ENCODE assay signal across 8 mouse cellular contexts in genomic region chr11:60178005-60178404, GRCm38 (mm10). TPM values are rescaled to one million over a fixed set of nuclear protein-coding genes. Genes with fewer than 3 reads are reported as not detected.
A peak's percentile ranks its signal among the peaks of the same experiment; 100 is the strongest.
DNase-seq lines count a peak whose midpoint lies in the region; ATAC-seq and TF ChIP-seq lines count a peak whose summit lies in the region.
"Had no signal": no experiment of that assay in that cellular context is flagged by ENCODE, and none has a peak within 500 bp of the region (broad histone marks: within the 10 kb centered on the region; RNA-seq: fewer than 3 reads in every experiment).

No protein-coding gene starts in this region.

- peak overlapping the region; percentile 92 for H3K4me2 ChIP-seq in hindbrain, embryonic 15.5 days
- peak overlapping the region; percentile 98 for H3K4me2 ChIP-seq in neural tube, embryonic 13.5 days

- H3K4me1 ChIP-seq in forebrain, embryonic 10.5 days, result peaks cover 93% of the 10 kb centered on the region
- H3K4me1 ChIP-seq in hindbrain, embryonic 15.5 days (replicated peaks), result peaks cover 80% of the 10 kb centered on the region
- peaks cover 98% of the 10 kb centered on the region for H3K4me1 ChIP-seq in neural tube, embryonic 13.5 days (replicated peaks)

- peak overlapping the region; percentile 82 for H3K9ac ChIP-seq in hindbrain, embryonic 15.5 days
- H3K9ac ChIP-seq in neural tube, embryonic 13.5 days, result peak overlapping the region; percentile 93

- intact Hi-C loops in left cerebral cortex, postnatal 25 days (cut with DNase I), result no loop called here

- DNase-seq in layer of hippocampus, adult 2 months (ENCODE audit: low spot score in 2 of 2), result no peak
- no peak for DNase-seq in layer of hippocampus, postnatal 10 days (ENCODE audit: low spot score in 2 of 2)
- no peak for DNase-seq in forebrain, embryonic 10.5 days (ENCODE audit: extremely low spot score, low spot score)
- no peak for DNase-seq in left cerebral cortex, postnatal 25 days (ENCODE audit: low spot score in 2 of 2)
- DNase-seq in urinary bladder, postnatal 25 days (ENCODE audit: low spot score), result no peak
- DNase-seq: gastrocnemius, postnatal 36 days had no signal

- H3K27me3 ChIP-seq in forebrain, embryonic 10.5 days (ENCODE audit: poor library complexity, severe bottlenecking), result peaks cover 16% of the 10 kb centered on the region
- no peaks in the 10 kb centered on the region for H3K27me3 ChIP-seq in hindbrain, embryonic 15.5 days
- H3K27me3 ChIP-seq in neural tube, embryonic 13.5 days, result no peaks in the 10 kb centered on the region

- no peaks in the 10 kb centered on the region for H3K9me3 ChIP-seq in forebrain, embryonic 10.5 days
- no peaks in the 10 kb centered on the region for H3K9me3 ChIP-seq in hindbrain, embryonic 15.5 days
- H3K9me3 ChIP-seq in neural tube, embryonic 13.5 days, result no peaks in the 10 kb centered on the region

- ATAC-seq in hindbrain, embryonic 15.5 days (ENCODE audit: low FRiP score, low read depth), result no peak
- no peak for ATAC-seq in neural tube, embryonic 13.5 days (ENCODE audit: low read depth)

- no peak for TF ChIP-seq CTCF in layer of hippocampus, adult 2 months (conservative IDR thresholded peaks at IDR 0.05)

- peak overlapping the region; percentile 99 for H3K27ac ChIP-seq in layer of hippocampus, adult 2 months
- H3K27ac ChIP-seq in forebrain, embryonic 10.5 days, result peak overlapping the region; percentile 86
- H3K27ac ChIP-seq in hindbrain, embryonic 15.5 days (replicated peaks), result peak overlapping the region; percentile 100
- H3K27ac ChIP-seq in neural tube, embryonic 13.5 days (replicated peaks), result peak overlapping the region; percentile 100

- 54% methylated on average over 6 of the region's 6 CpGs for WGBS in forebrain, embryonic 10.5 days
- WGBS in hindbrain, embryonic 15.5 days, result 48% methylated on average over 6 of the region's 6 CpGs
- WGBS in neural tube, embryonic 13.5 days, result 58% methylated on average over 6 of the region's 6 CpGs

- H3K4me3 ChIP-seq in layer of hippocampus, adult 2 months, result peak overlapping the region; percentile 81
- peak overlapping the region; percentile 63 for H3K4me3 ChIP-seq in forebrain, embryonic 10.5 days
- H3K4me3 ChIP-seq in hindbrain, embryonic 15.5 days, result peak overlapping the region; percentile 68; the same call in 1 of the 2 replicates
- H3K4me3 ChIP-seq in neural tube, embryonic 13.5 days, result peak overlapping the region; percentile 68

- peaks cover 34% of the 10 kb centered on the region for H3K36me3 ChIP-seq in forebrain, embryonic 10.5 days (replicated peaks)
- H3K36me3 ChIP-seq in hindbrain, embryonic 15.5 days, result no peaks in the 10 kb centered on the region
- H3K36me3 ChIP-seq in neural tube, embryonic 13.5 days, result no peaks in the 10 kb centered on the region; the same call in 1 of the 2 replicates

RNA-seq across cellular contexts. Expression of gene Srebf1, which starts 44.4 kb away (rescaled TPM):
- 10 to 100 TPM; 64.2 to 70.8 TPM for total RNA-seq in layer of hippocampus, adult 2 months (2021)
- 10 to 100 TPM; 46.8 to 52.8 TPM for total RNA-seq in layer of hippocampus, postnatal 10 days (2021)
- polyA plus RNA-seq in forebrain, embryonic 10.5 days (2016; fragmentation: Nextera tagmentation; extraction: Ambion mirVana), result 59.3 and 66.1 TPM in 2 replicates
- polyA plus RNA-seq in hindbrain, embryonic 15.5 days (2015; fragmentation: Nextera tagmentation; extraction: Ambion mirVana), result 47.7 and 50.9 TPM in 2 replicates
- polyA plus RNA-seq in neural tube, embryonic 13.5 days (2015; fragmentation: Nextera tagmentation; extraction: Ambion mirVana), result 30.6 and 38.5 TPM in 2 replicates
- total RNA-seq in left cerebral cortex, postnatal 25 days (2021), result 10 to 100 TPM; 42.3 to 50.7 TPM
